Mouse (Mus musculus): ENCODE results near the gene Kif21a.

GRCm38 (mm10) chr15:91016366-91016765 lies 33.4 kb downstream of the Kif21a start:
- TF ChIP-seq POLR2A (IDR thresholded peaks at IDR 0.05; ENCODE audit: borderline replicate concordance, extremely low read depth, low read depth, low read length): no peak
- no peak for TF ChIP-seq CTCF (IDR thresholded peaks at IDR 0.05; ENCODE audit: insufficient read depth, low read length)
